Mouse (Mus musculus) hindbrain, embryonic 10.5 days (tissue): ENCODE measurements around the gene Gm20721. TPM values are rescaled to one million over a fixed set of nuclear protein-coding genes. Genes with fewer than 3 reads are reported as not detected.

ENCODE experiments used
- DNase-seq: peaks from one replicate; pipeline ENCODE4 v3.0.0-alpha.2; 2017; ENCODE audit warnings: low spot score
- H3K27ac ChIP-seq: fragments of 300-500 bp; sonication (generic); 2 replicates; pipeline ENCODE4 v1.5.1; 2016; ENCODE audit warnings: mild to moderate bottlenecking, moderate library complexity
- H3K27me3 ChIP-seq: fragments of 300-500 bp; sonication (generic); 2 replicates; pipeline ENCODE4 v1.6.1; 2016; ENCODE audit warnings: mild to moderate bottlenecking; ENCODE audit not compliant: poor library complexity, insufficient read depth, severe bottlenecking
- H3K36me3 ChIP-seq: fragments of 300-500 bp; sonication (generic); 2 replicates; pipeline ENCODE4 v1.6.1; 2016; ENCODE audit warnings: mild to moderate bottlenecking, moderate library complexity
- H3K4me1 ChIP-seq: fragments of 300-500 bp; sonication (generic); replicated peaks from 2 replicates; pipeline ENCODE4 v1.6.1; 2016; ENCODE audit warnings: mild to moderate bottlenecking
- H3K4me3 ChIP-seq: fragments of 300-500 bp; sonication (generic); 2 replicates; pipeline ENCODE4 v1.5.1; 2016; ENCODE audit warnings: mild to moderate bottlenecking, moderate library complexity
- H3K9me3 ChIP-seq: fragments of 300-500 bp; sonication (generic); 2 replicates; pipeline ENCODE4 v1.6.1; 2016; ENCODE audit warnings: mild to moderate bottlenecking, moderate library complexity
- WGBS: fragments of 180-500 bp; shearing (Covaris S2); methylation state at CpG from one replicate; pipeline ENCODE4 v1.1.7; 2016; 5-methylcytosine and 5-hydroxymethylcytosine counted together
- polyA plus RNA-seq: library from polyadenylated mRNA; unstranded; fragments of >200 nt; fragmentation: Nextera tagmentation; extraction: Ambion mirVana; gene quantifications from 2 replicates; pipeline ENCODE4 v1.2.1, GENCODE M21; 2016

Gm20721 gene
- polyA plus RNA-seq, 1 experiment from 2014 or later, result 10.5 TPM

- peaks cover 94% of the 10 kb centered on the region for H3K36me3 ChIP-seq
- WGBS, result 90% methylated on average over 4 of the region's 4 CpGs
- H3K4me1 ChIP-seq, result peaks cover 51% of the 10 kb centered on the region
- no peaks in the 10 kb centered on the region for H3K27me3 ChIP-seq
- H3K9me3 ChIP-seq, result 0 out of 2 replicates have a peak, but pooled peaks cover 4% of the 10 kb centered on the region
- no peak for DNase-seq
- H3K27ac ChIP-seq, result no peak overlapping the region
- no peak overlapping the region for H3K4me3 ChIP-seq
Observed at GRCm38 (mm10) chr2:174340893-174341580, 5.5 kb downstream of the Gm20721 start.

- peaks cover 57% of the 10 kb centered on the region for H3K4me1 ChIP-seq
- H3K9me3 ChIP-seq, result 0 out of 2 replicates have a peak, but pooled peaks cover under 1% of the 10 kb centered on the region
- H3K36me3 ChIP-seq, result peaks cover 90% of the 10 kb centered on the region
- no peak for DNase-seq
- 94% methylated on average over 3 of the region's 3 CpGs for WGBS
- no peaks in the 10 kb centered on the region for H3K27me3 ChIP-seq
- no peak overlapping the region for H3K27ac ChIP-seq
- no peak overlapping the region for H3K4me3 ChIP-seq
Observed at GRCm38 (mm10) chr2:174340229-174340892, 6.2 kb downstream of the Gm20721 start.

- Histone ChIP-seq H3K27me3 (no peaks in the 10 kb centered on the region), H3K36me3 (peaks cover 90% of the 10 kb centered on the region), H3K9me3 (no peaks in the 10 kb centered on the region), H3K27ac (no peak overlapping the region), H3K4me3 (no peak overlapping the region), H3K4me1 (peaks cover 64% of the 10 kb centered on the region)
- WGBS, result 97% methylated on average over 1 of the region's 1 CpGs
- DNase-seq, result no peak
Observed at GRCm38 (mm10) chr2:174339701-174340100, 6.8 kb downstream of the Gm20721 start.

GRCm38 (mm10) chr2:174337275-174337674 is 9.2 kb downstream of the Gm20721 start:
- Histone ChIP-seq H3K36me3 (peaks cover 74% of the 10 kb centered on the region), H3K27ac (no peak overlapping the region), H3K4me3 (no peak overlapping the region), H3K27me3 (no peaks in the 10 kb centered on the region), H3K4me1 (peaks cover 70% of the 10 kb centered on the region), H3K9me3 (no peaks in the 10 kb centered on the region)
- DNase-seq, result no peak
- 88% methylated on average over 13 of the region's 13 CpGs for WGBS

GRCm38 (mm10) chr2:174334415-174334814 is 12.1 kb downstream of the Gm20721 start:
- no peak overlapping the region for H3K27ac ChIP-seq
- H3K4me3 ChIP-seq, result 0 out of 2 replicates have a peak overlapping the region, but pooled peaks have one; percentile 9
- 86% methylated on average over 10 of the region's 10 CpGs for WGBS
- H3K27me3 ChIP-seq, result no peaks in the 10 kb centered on the region
- H3K9me3 ChIP-seq, result no peaks in the 10 kb centered on the region
- peaks cover 47% of the 10 kb centered on the region for H3K36me3 ChIP-seq
- H3K4me1 ChIP-seq, result peaks cover 59% of the 10 kb centered on the region
- no peak for DNase-seq

GRCm38 (mm10) chr2:174333239-174333890 is 13.1 kb downstream of the Gm20721 start:
- Histone ChIP-seq H3K36me3 (peaks cover 39% of the 10 kb centered on the region), H3K9me3 (no peaks in the 10 kb centered on the region), H3K27me3 (0 out of 2 replicates have a peak, but pooled peaks cover 2% of the 10 kb centered on the region), H3K4me1 (peaks cover 69% of the 10 kb centered on the region), H3K4me3 (peak overlapping the region; percentile 98), H3K27ac (no peak overlapping the region)
- 69% methylated on average over 7 of the region's 7 CpGs for WGBS
- no peak for DNase-seq

- Histone ChIP-seq H3K27me3 (0 out of 2 replicates have a peak, but pooled peaks cover 5% of the 10 kb centered on the region), H3K4me3 (peak overlapping the region; percentile 98), H3K36me3 (peaks cover 31% of the 10 kb centered on the region), H3K4me1 (peaks cover 74% of the 10 kb centered on the region), H3K27ac (peak overlapping the region; percentile 100), H3K9me3 (peaks cover 13% of the 10 kb centered on the region)
- WGBS, result 26% methylated on average over 12 of the region's 12 CpGs
- no peak for DNase-seq
Observed at GRCm38 (mm10) chr2:174331282-174332030, 15.1 kb downstream of the Gm20721 start.

GRCm38 (mm10) chr2:174330616-174331191 is 15.8 kb downstream of the Gm20721 start:
- Histone ChIP-seq H3K27ac (peak overlapping the region; percentile 100), H3K4me3 (peak overlapping the region; percentile 98), H3K4me1 (peaks cover 71% of the 10 kb centered on the region), H3K9me3 (peaks cover 13% of the 10 kb centered on the region), H3K27me3 (0 out of 2 replicates have a peak, but pooled peaks cover 6% of the 10 kb centered on the region), H3K36me3 (peaks cover 28% of the 10 kb centered on the region)
- DNase-seq, result peak; percentile 83
- WGBS, result under 1% methylated on average over 47 of the region's 48 CpGs

GRCm38 (mm10) chr2:174329663-174330615 is 16.6 kb downstream of the Gm20721 start:
- DNase-seq, result peak; percentile 91
- H3K36me3 ChIP-seq, result peaks cover 21% of the 10 kb centered on the region
- H3K27me3 ChIP-seq, result 0 out of 2 replicates have a peak, but pooled peaks cover 6% of the 10 kb centered on the region
- H3K4me1 ChIP-seq, result peaks cover 63% of the 10 kb centered on the region
- peak overlapping the region; percentile 100 for H3K27ac ChIP-seq
- under 1% methylated on average over 105 of the region's 131 CpGs for WGBS
- H3K9me3 ChIP-seq, result peaks cover 13% of the 10 kb centered on the region
- H3K4me3 ChIP-seq, result peak overlapping the region; percentile 98

- peak; percentile 54 for DNase-seq
- H3K9me3 ChIP-seq, result peaks cover 13% of the 10 kb centered on the region
- H3K27ac ChIP-seq, result peak overlapping the region; percentile 100
- WGBS, result 41% methylated on average over 58 of the region's 58 CpGs
- H3K36me3 ChIP-seq, result peaks cover 12% of the 10 kb centered on the region; the same call in 1 of the 2 replicates
- peaks cover 55% of the 10 kb centered on the region for H3K4me1 ChIP-seq
- 0 out of 2 replicates have a peak, but pooled peaks cover 6% of the 10 kb centered on the region for H3K27me3 ChIP-seq
- H3K4me3 ChIP-seq, result peak overlapping the region; percentile 98
Observed at GRCm38 (mm10) chr2:174328926-174329662, 17.4 kb downstream of the Gm20721 start.
